Mouse (Mus musculus) T-helper 17 cell (primary cell): ENCODE data around the gene Clstn1.

Experiments used
- in situ Hi-C, 2 experiments: fragments of 300-600 bp; cut with MboI, MseI; formaldehyde crosslinking; loops; 1 replicate in 1 of 2; 2 replicates in 1 of 2; pipeline ENCODE4 v1.15.1; 2025; ENCODE audit warnings: high pct_unique_total_duplicates in 2 of 2

Clstn1 gene

DNA sequence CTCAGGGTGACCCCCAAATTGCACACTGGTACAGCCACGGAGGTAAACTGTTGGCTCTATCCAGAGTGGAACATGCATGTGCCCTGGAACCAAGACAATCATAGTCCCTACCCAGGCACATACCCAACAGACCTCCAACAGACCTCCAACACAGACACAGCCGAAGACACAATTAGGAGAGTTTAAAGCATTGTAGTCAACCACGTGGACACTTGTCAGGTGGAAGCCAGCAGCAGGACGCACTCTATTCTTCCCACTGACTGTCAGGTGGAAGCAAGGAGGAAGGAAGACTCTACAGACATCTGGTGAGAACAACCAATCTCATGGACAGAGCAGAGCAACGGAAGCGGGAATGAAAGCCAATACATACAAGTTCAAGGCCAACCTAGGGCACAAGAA, 79.4 kb downstream of the Clstn1 start:
- in situ Hi-C loops: loop anchor here in 1 of 2 experiments (10.0 kb wide), 1 partner anchor 1621 kb away; no protein-coding TSS in a partner anchor

DNA sequence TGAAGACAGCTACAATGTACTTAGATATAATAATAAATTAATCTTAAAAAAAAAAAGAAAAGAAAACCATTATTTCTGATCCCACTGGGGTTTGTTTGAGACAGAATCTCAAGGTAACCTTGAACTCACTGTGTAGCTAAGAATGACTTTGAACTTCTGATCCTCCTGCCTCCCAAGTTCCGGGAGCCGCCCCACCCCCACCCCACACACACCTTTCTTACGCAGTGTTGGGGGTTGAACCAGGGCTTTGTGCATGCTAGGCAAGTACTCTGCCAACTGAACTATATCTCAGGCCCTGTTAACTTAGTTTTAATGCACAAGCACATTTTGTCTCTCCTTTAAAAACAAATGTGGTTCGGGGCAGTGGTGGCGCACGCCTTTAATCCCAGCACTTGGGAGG, 84.9 kb downstream of the Clstn1 start:
- in situ Hi-C loops: no loop called here

DNA sequence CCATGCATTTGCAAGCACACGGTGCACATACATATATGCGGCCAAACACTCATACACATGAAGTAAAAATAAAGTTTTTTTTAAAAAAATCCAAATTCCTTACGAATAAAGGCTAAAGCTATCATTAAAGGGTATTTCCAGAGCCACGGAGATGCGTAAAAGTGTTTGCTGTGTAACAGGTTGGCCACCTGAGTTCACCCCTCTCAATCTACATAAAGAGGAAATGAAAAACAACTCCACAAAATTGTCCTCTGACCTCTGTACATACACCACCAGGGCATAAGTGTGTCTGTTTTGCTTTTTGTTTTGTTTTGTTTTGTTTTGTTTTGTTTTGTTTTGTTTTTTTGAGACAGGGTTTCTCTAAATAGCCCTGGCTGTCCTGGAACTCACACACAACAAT, 86.5 kb downstream of the Clstn1 start:
- in situ Hi-C loops: no loop called here

DNA sequence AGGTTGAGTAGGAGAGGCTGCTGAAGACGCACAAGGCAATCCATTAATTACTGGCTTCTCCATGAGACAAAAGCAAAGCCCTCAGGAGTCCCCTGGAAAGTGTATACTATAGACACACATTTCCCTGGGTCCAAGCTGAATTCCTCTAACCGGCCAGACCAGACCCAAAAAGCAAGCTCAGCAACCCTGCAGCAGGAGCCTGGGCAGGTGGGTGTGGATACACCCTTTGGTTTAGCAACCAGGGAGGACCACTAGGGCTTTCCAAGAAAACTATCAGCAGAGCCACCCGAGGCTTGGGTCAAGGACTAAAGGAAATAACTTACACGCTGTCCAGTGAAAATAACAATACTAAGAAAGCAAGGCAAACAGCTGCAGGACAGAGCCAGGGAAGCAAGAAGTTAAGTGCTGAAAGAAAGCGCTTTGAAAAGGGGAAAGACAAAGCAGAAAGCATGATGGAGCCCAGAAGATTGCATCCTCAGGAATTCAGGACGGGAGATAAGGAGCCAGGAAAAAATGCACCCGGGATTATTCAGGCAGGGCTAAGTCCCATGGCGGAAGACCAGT, 88.6 kb downstream of the Clstn1 start:
- in situ Hi-C loops: no loop called here

DNA sequence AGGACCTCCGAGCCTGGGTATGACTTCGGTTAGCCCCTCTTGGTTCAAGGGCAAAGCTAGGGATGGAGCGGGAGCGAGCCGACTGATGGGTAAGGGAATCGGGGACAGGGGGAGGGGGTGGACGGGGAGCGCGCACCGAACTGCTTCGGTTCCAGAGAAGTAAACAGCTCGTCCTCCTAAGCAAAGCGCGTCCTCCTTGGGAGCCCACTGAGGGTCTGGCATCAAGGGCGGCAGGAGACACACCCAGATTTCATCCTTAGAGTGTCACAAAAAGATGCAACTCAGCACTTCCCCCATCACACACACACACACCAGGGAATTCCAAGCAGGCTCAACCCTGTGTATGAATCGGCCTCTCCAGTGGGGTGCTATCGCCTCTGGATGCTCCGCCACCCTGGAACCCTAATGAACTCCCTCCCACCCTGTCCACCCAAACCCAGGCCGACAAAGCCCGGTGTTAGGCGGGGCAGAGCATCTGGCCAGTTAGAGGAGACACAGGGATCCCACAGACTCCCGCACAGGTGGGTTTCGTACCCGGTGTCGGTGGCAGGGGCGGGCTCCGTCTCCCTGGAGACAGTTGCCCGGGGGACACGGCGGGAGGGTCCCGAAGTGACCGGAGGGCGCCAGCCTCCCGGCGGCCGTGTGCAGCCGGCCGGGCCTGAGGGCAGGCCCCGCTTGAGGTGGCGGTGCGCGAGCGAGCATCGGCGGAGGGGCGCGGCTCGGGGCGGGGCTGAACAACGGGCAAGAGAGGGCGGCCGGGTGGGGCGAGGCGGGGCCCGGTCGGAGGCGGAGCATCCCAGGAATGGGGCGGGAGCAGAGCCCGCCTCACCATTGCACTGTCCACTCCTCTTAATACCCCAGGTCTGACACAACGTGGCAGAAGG, 89.4 kb downstream of the Clstn1 start:
- in situ Hi-C loops: no loop called here

DNA sequence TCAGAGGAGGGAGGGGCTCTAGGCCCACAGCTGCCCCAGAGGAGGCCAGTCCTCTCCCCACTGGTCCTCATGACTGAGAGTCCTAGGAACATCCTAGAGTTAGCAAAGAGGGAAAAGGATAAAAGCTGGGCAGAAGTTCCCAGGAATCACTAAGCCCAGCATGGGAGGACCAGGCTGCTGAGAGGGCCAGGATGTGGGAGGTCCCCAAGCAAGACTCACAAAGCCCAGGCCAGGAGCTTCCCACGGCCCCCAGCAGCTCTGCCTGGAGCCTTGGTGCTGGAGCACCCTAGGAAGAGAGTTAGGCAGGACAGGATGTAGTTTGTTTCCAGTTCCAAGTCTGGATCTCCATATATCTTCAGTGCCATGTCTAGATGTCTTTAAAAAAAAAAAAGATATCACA, 91.7 kb downstream of the Clstn1 start:
- in situ Hi-C loops: no loop called here

DNA sequence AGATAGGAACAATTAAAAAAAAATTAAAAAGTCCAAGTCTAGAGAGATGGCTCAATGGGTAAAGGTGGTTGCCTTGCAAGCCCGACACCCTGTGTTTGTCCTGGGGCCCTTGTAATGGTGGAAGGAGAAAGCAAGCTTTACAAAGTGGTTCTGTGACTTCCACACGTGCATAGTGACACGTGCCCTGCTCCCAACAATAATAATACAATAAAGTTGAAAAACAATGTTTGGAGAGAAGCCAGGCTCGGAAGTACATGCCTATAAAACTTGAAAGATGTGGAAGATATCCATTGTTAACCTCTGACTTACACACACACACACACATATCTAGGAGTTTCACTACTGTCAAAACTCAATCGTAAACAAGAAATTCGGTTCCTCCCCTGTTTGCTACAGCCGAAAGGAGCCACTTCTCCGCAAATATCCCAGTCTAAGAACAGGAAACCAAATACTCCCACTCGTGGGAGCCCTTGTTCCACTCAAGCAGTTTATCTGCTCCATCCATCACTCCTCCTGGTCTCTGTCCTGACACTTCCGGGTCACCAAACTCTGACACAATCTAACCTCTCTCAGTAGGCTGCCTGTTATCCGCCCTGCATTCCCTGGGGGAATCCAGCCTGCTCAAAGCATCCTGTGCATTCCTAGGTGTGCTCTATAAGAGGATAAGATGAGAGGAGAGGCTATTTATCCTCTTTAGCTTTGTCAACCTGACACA, 92.9 kb downstream of the Clstn1 start:
- in situ Hi-C loops: no loop called here

DNA sequence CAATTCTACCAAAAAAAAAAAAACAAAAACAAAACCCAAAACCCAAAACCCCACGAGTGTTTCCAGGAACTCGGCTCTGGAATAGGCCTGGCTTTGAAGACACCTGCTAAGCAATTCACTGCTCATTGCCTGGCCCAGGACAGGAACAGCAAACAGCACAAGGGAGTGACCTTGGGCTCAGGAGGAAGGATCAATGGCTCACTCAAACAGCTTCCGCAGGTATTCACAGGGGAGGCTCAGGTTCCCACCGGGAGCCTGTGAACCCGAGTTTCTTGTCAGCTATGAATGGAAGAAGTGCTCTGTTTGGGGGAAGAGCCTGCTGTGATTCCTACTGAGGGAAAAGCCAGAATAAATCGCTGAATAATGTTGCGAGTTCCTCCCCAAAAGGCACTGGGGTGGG, 97.6 kb downstream of the Clstn1 start:
- in situ Hi-C loops: no loop called here

DNA sequence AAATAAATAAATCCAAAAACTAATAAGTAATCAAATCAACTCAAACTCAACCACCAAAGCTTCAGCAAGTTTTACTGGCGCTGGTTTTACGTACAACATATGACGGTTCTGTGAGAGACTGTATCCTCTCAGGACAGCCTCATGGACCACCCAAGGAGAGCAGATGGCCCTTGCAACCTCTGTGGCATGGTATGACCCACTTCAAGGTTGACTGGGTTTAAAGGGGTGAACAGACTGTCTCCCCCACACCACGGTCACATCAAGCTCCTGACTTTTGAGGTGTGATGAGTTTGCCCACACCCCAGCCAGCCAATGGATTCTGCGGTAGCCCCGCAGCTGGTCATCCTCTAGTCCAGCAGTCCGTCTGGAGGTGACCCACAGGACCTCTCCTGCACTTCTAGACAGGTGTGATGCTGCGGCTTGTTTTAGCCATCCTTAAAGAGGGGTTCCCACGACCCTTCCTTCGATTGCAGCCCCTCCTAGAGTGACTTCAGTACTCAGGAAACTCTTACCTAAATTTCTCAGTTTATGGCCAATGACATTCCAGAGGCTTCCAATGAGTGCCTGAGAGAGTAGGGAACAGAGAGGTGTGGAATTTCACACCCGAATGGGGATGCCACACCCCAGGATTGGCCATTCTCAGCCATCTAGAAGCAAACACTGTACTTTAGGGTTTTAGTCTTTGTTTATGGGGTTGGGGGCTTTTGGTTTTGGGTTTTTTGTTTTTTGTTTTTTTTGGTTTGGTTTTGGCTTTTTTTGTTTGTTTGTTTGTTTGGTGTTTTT, 98.8 kb downstream of the Clstn1 start:
- in situ Hi-C loops: no loop called here

DNA sequence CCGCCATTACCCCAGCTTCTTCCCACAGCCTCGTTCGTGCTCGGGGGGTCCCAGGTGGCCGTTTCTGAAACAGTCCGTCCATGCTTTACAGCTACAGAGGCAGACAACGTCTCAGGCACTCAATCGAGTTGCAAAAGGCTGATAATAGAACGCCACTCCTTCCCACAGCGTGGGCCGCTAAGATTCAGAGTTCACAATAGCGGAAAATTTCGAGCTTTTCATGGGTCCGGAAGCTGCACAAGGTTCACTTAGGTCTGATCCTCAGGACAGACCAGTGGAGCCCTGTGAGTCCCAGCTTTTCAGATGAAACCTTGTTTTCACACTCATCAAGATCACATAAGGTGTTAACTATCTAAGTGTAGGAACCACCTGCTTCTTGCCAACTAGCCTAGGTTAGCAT, 102.6 kb downstream of the Clstn1 start:
- in situ Hi-C loops: no loop called here

DNA sequence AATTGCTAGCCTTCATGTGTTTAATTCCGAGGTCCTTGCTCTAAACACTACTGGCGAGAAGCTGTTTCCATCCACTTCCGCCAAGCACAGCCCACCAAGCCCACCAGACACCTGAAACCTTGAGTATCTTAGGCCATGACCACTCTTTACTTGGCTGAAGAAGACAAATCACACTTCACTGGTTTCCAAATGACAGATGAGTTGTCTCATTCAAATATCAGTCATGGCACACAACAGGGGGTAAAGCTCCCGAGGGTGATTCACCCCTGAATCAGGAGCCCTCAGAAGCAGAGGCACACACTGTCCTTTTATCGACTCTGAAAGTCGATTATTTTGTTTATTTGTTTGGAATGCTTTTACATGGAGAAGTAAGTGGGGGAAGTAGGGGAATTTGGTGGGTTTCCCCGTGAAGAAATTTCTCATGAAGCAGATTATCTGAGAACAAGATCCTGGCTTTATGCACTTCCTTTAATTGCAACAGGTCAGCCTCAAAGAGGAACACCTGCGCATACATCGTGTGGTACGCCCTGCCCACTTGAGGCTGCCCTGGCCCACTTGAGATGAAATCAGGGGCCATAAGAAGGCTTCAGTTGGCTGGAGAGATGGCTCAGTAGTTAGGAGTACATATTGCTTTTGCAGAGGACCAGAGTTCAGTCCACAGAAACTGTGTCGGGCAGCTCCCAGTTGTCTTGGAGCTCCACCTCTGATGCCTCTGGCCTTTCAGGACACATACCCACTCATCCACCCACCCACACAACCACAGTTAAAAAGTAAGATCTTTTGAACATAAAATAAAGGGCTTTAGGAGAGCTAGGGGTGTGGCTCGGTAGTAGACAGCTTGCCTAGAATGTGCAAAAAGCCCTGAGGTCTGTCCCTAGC, 103.8 kb downstream of the Clstn1 start:
- in situ Hi-C loops: no loop called here

DNA sequence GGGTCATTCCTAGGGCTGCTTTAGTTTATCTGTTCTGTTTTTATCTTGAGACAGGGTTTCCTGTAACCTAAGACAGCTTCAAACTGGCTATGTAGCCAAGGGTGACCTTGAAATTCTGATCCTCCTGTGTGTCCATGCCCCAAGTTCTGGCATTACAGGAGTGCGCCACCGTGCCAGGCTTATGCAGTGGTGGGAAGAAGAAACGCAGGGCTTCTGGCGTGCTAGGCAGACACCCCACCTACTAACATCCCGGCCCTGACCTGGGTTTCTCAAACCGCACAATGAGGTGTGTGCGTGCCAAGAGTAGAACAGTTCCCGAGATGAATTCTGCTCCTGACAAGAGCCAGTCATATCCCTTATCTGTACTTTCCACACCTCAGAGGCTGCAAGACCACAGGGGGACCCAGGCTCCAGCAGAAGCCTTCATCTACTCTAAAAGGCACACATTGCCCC, 104.6 kb downstream of the Clstn1 start:
- in situ Hi-C loops: no loop called here

DNA sequence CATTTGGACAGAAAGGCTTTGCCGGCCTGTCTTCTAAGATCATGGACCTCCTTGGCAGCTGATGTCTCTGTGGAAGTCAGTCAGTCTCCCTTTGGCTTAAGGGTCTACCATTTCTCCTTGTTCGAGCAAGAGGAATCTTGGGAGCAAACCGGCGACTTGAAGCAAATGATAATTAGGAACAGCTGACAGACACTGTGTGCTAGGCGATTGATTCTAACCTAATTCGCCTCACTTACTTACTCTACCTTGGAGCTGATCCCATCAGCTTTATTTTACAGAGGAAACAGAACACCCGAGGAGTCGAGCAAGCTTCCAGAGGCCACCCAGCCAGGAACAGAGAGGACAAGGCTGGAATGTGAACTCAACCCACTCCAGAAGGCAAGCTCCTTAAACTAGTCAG, 105.1 kb downstream of the Clstn1 start:
- in situ Hi-C loops: no loop called here

DNA sequence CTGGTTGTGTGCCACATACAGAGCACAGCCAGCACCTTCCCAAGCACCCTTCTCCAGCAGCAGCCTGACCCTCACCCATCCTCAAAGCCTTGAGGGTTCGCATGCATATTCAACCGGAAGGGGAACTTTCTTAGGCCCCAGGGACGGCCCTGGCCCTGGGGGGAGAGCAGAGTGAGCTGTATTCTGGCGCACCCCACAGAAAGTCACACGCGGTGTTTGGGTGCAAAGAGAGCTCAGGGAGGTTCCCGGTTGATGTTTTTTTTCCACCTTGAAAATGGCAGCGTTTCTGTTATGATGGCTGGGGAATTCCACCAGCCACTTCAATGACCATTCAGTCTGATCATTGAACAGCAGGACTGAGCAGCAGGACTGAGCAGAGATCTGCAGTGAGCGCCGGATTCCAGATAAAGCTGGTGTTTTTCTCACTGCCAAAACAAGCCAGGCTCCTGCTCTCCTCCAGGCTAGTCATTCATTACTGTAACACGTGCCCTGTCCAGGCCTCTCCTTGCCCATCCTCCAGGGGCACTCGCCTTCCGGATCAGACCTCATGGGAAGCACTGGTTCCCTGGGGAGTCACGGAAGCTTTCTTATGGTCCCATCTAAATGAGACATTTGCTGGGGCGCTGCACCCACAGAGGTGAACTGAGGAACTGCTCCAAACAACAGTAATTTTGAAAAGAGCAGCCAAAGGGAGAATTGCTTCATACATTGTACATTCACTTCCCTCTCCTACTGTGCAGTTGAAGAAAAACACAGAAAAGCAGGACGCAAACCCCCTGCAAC, 110.1 kb downstream of the Clstn1 start:
- in situ Hi-C loops: no loop called here

DNA sequence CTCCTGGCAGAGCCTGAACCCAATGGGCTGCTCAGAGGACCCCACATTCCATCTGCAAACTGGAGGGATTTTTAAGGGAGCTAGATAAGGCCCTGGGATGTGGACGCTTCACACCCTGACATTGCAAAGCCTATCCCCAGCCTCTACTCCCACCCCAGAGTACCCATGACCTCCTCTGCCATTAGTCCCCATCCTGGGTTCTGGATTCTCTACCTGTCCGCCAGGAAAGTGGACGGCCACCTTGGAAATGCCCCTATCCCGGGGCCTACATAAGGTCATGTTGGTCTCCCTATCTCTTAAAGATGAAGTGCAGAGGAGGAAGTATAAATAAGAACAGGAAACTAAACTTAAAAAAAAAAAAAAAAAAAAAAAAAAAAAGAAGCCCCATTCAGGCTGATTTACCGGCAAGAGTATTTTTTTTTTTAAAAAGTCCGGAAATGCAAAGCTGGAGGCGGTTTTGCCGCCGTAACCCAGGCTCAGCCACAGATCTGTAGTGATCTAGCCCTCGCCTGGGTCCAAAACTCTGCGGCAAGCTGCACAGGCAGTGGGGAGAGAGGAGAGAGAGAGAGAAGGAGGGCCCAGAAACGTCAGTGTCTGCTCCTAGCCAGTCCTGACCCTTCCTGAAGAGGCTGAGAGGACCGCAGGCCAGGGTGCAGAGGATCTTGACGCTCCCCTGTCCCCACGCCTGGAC, 111.4 kb downstream of the Clstn1 start:
- in situ Hi-C loops: no loop called here

DNA sequence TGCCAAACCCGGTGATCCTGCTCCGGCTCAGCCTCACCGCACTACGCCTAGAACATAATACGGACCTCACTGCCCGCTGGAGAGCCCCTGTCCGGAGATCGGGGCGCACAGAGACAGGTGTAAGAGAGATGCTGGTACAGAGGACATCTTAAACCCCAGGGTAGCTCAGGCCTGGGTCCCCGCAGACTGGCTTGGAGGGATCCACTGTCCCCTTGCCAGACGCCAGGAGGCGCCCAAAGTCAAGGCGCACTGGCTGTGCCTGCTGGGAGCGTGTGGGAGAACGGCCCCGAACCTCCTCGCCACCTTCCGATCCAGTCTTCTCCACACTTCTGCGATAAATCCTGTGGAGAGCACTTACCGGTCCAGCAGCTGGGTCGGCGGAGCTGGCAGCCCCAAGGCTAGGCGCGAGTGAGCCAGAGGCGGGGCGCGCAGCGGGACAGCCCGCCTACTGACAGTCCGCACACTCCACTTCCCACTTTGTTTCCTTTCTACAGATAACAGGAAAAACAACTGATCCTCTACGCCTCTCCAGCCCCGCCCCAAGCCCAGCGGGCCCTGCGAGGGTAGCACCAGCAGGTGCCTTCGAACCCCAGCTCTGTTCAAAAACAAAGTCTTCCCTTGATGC, 112.0 kb downstream of the Clstn1 start:
- in situ Hi-C loops: no loop called here
